Mouse (Mus musculus) stomach, postnatal 0 days (tissue): ENCODE data around the gene Ccdc63. TPM values are rescaled to one million over a fixed set of nuclear protein-coding genes. Genes with fewer than 3 reads are reported as not detected.

Experiments used
- ATAC-seq: fragments of 200-750 bp; cut with Nextera tagmentation; 2 replicates; pipeline ENCODE4 v1.8.0; 2017; ENCODE audit not compliant: low FRiP score, low TSS enrichment
- DNase-seq: peaks from one replicate; pipeline ENCODE4 v3.0.0-alpha.2; 2016; ENCODE audit warnings: low spot score
- H3K27ac ChIP-seq: fragments of 300-500 bp; sonication (generic); replicated peaks from 2 replicates; pipeline ENCODE4 v1.5.1; 2014; ENCODE audit warnings: mild to moderate bottlenecking, control low read depth
- H3K27me3 ChIP-seq: fragments of 300-500 bp; sonication (generic); 2 replicates; pipeline ENCODE4 v1.6.1; 2014; ENCODE audit warnings: low read length; ENCODE audit not compliant: control insufficient read depth, insufficient read depth
- H3K36me3 ChIP-seq: fragments of 300-500 bp; sonication (generic); 2 replicates; pipeline ENCODE4 v1.6.1; 2014; ENCODE audit warnings: low read length, mixed read lengths; ENCODE audit not compliant: control insufficient read depth, insufficient read depth
- H3K4me1 ChIP-seq: fragments of 300-500 bp; sonication (generic); replicated peaks from 2 replicates; pipeline ENCODE4 v1.6.1; 2014; ENCODE audit warnings: antibody characterized with exemption; ENCODE audit not compliant: control insufficient read depth, insufficient read depth
- H3K4me2 ChIP-seq: fragments of 300-500 bp; sonication (generic); replicated peaks from 2 replicates; pipeline ENCODE4 v1.6.1; 2014; ENCODE audit warnings: low read depth, mild to moderate bottlenecking, control low read depth, moderate library complexity
- H3K4me3 ChIP-seq: fragments of 300-500 bp; sonication (generic); 2 replicates; pipeline ENCODE4 v1.5.1; 2014; ENCODE audit warnings: low read depth, low read length, control low read depth
- H3K9ac ChIP-seq: fragments of 300-500 bp; sonication (generic); 2 replicates; pipeline ENCODE4 v1.6.1; 2014; ENCODE audit warnings: mild to moderate bottlenecking, low read length, control low read depth, mixed read lengths
- H3K9me3 ChIP-seq: fragments of 300-500 bp; sonication (generic); 2 replicates; pipeline ENCODE4 v1.6.1; 2016; ENCODE audit warnings: low read length; ENCODE audit not compliant: control insufficient read depth
- CTCF ChIP-seq: IDR thresholded peaks from 2 replicates; pipeline ENCODE4 v1.5.1; 2016; ENCODE audit warnings: antibody characterized with exemption, low read depth, mild to moderate bottlenecking, moderate library complexity
- EP300 ChIP-seq: optimal IDR thresholded peaks from 2 replicates; pipeline ENCODE3; 2016; ENCODE audit warnings: antibody characterized with exemption
- WGBS: fragments of 180-500 bp; shearing (Covaris S2); extraction: QIAGEN DNeasy Blood & Tissue Kit; methylation state at CpG from one replicate; pipeline ENCODE4 v1.1.7; 2014; 5-methylcytosine and 5-hydroxymethylcytosine counted together
- polyA plus RNA-seq: library from polyadenylated mRNA; unstranded; fragments of >200 nt; fragmentation: Nextera tagmentation; extraction: Ambion mirVana; gene quantifications from 2 replicates; pipeline ENCODE4 v1.2.1, GENCODE M21; 2015

Gene Ccdc63
- polyA plus RNA-seq, 1 experiment from 2014 or later: 0.07 TPM

DNA sequence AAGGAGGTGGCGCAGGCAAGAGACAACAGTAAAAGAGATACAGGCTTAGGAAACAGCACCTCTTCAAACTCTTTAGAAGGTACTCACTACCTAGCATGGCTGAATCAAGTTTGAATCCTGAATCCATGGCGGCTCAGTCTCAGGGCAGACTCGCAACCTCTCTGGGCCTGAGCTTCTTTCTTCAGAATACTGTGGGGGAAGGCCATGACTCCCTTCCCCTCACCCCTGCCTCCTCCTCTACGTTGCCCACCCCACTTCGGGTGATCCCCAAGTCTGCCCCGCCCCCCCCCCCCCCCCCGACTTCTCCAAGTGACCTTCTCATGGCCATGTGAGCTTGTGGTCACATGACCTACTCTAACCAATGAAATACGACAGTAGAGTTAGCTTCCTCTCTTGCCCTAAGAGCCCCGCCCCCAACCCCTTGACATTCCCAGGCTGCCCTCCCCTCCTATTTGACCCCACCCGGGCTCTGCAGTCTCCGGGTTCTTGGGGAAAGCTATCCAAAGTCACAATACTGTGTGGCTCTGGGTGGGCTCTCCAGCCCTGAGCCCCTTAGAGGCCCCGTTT is 79.8 kb downstream of the Ccdc63 start:
- Histone ChIP-seq H3K9ac (no peak overlapping the region), H3K4me2 (no peak overlapping the region), H3K4me1 (no peaks in the 10 kb centered on the region), H3K27me3 (no peaks in the 10 kb centered on the region), H3K4me3 (no peak overlapping the region), H3K9me3 (no peaks in the 10 kb centered on the region), H3K27ac (no peak overlapping the region), H3K36me3 (no peaks in the 10 kb centered on the region)
- DNase-seq: peak; percentile 39
- TF ChIP-seq CTCF: no peak
- no peak for TF ChIP-seq EP300
- 35% methylated on average over 10 of the region's 12 CpGs for WGBS
- no peak for ATAC-seq

DNA sequence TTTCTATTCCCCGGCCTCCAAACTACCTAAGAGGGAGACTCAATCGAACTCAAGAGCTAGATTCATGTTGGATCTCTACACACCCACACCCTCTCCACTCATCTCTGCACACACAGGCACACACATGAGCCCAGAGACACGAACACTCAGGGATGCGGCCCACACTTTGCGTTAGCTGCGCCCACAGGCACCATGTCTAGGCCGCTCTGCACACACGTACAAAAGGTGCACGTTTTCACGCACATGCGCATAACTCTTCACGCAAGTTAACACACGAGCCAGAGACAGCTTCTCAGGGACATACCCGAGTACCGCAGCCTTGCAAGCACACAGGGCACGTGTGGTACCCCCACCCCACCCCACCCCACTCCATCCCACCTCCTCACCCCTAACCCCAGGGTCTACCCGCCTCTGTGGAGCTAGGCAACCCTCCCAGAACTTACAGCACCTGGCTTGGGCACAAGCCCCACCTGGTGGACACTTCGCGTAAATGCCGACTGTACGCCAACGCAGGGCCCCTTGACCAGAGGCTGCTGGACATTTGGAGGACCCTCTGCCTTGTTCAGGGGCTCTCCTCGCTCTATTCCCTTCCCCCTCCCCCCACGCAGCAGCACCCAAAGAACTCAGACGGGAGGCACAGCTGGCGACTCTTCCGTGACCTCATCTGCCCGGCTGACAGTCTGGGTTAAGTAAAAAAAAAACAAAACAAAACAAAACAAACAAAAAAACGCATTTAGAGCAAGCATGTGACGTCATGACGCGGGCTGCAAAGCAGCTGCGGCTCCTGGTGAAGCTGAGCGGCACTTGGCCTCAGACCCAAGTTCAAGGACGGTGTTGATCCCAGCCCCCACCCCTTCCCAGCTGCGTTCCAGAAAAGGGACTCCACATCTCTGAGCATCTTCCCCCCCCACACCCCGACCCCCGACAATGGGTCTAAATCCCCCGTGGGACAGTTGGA is 81.3 kb downstream of the Ccdc63 start:
- WGBS: 24% methylated on average over 39 of the region's 39 CpGs
- H3K4me3 ChIP-seq: no peak overlapping the region; the same call in 1 of the 2 replicates
- no peaks in the 10 kb centered on the region for H3K36me3 ChIP-seq
- H3K27me3 ChIP-seq: no peaks in the 10 kb centered on the region
- no peak overlapping the region for H3K27ac ChIP-seq
- TF ChIP-seq EP300 (no peak), CTCF (peak; percentile 86)
- H3K4me1 ChIP-seq: no peaks in the 10 kb centered on the region
- peak overlapping the region; percentile 55 for H3K4me2 ChIP-seq
- peak overlapping the region; percentile 48 for H3K9ac ChIP-seq
- H3K9me3 ChIP-seq: no peaks in the 10 kb centered on the region
- ATAC-seq (peak; percentile 33; the same call in 1 of the 2 replicates), DNase-seq (peak; percentile 68)

Other genes with a start within 250 kb of the Ccdc63 start
- gene Cux2, start 90.7 kb downstream of the Ccdc63 start, polyA plus RNA-seq: 1.2 and 1.5 TPM in 2 replicates
- gene Myl2, start 39.9 kb downstream of the Ccdc63 start, polyA plus RNA-seq: 0.21 and 0.30 TPM in 2 replicates
- 104 and 112 TPM in 2 replicates for gene Ppp1cc, start 17.5 kb upstream of the Ccdc63 start, polyA plus RNA-seq
- gene Hvcn1, start 66.0 kb upstream of the Ccdc63 start, polyA plus RNA-seq: 2.8 and 3.1 TPM in 2 replicates
- gene Tctn1, start 123.6 kb upstream of the Ccdc63 start, polyA plus RNA-seq: 2.3 TPM in 2 replicates
- gene Pptc7, start 143.5 kb upstream of the Ccdc63 start, polyA plus RNA-seq: 7.8 and 8.2 TPM in 2 replicates
- gene Rad9b, start 213.4 kb upstream of the Ccdc63 start, polyA plus RNA-seq: 5.2 and 5.3 TPM in 2 replicates
- gene Vps29, start 213.5 kb upstream of the Ccdc63 start, polyA plus RNA-seq: 187 and 191 TPM in 2 replicates
- 40.5 and 41.5 TPM in 2 replicates for gene Gpn3, start 231.1 kb upstream of the Ccdc63 start, polyA plus RNA-seq
- gene Fam216a, start 231.5 kb upstream of the Ccdc63 start, polyA plus RNA-seq: 23.8 and 26.0 TPM in 2 replicates